In the genomic region with DNA sequence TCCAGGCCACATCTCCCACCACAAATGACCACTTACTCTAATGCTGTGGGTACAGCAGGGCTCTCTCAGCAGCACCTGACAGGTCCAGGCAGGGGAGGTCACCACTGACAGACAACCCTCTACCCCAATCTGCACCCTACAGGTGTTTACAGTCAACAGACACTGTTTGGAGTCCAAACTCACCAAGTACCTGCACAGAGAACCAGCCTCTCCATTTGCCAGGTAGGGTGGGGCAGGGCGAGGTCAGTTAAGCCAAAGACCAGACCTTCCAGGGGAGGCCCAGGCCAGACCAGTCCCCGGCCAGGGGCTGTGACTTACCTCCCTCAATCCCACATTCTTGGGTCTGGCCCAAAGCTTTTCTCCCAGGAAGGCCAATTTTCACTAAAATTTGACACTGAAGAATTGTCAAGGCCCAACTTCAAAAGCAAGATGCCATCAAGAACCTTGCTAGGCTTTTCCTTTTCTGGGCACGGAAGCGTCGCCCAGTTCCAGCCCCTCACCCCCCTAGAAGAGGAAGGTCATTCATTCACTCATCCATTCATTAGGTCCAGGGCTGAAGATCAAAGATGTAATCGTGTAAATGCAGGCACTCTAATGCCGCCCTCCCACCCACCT, we compare ENCODE assay signal across 7 mouse cellular contexts. TPM values are rescaled to one million over a fixed set of nuclear protein-coding genes. Genes with fewer than 3 reads are reported as not detected.
DNase-seq lines count a peak whose midpoint lies in the region; ATAC-seq lines count a peak whose summit lies in the region.

No protein-coding gene starts in this region.

- H3K27ac ChIP-seq in forebrain, embryonic 12.5 days, result peak overlapping the region; percentile 96
- peak overlapping the region; percentile 91 for H3K27ac ChIP-seq in limb, embryonic 13.5 days
- peak overlapping the region; percentile 97 for H3K27ac ChIP-seq in stomach, embryonic 15.5 days

- no peaks in the 10 kb centered on the region for H3K9me3 ChIP-seq in megakaryocyte, embryonic 14.5 days
- no peaks in the 10 kb centered on the region for H3K9me3 ChIP-seq in forebrain, embryonic 12.5 days
- H3K9me3 ChIP-seq in limb, embryonic 13.5 days, result no peaks in the 10 kb centered on the region
- H3K9me3 ChIP-seq in stomach, embryonic 15.5 days, result no peaks in the 10 kb centered on the region

- peaks cover 37% of the 10 kb centered on the region for H3K36me3 ChIP-seq in megakaryocyte, embryonic 14.5 days (replicated peaks; ENCODE audit: low read length)
- H3K36me3 ChIP-seq in forebrain, embryonic 12.5 days (replicated peaks), result peaks cover 26% of the 10 kb centered on the region
- peaks cover 29% of the 10 kb centered on the region for H3K36me3 ChIP-seq in limb, embryonic 13.5 days
- H3K36me3 ChIP-seq in stomach, embryonic 15.5 days, result peaks cover 12% of the 10 kb centered on the region; the same call in 1 of the 2 replicates

- peak overlapping the region; percentile 89 for H3K9ac ChIP-seq in forebrain, embryonic 12.5 days
- H3K9ac ChIP-seq in limb, embryonic 13.5 days, result peak overlapping the region; percentile 90
- peak overlapping the region; percentile 83 for H3K9ac ChIP-seq in stomach, embryonic 15.5 days

- no peak for ATAC-seq in megakaryocyte, adult 5-6 weeks (ENCODE audit: poor library complexity, severe bottlenecking)
- no peak for ATAC-seq in forebrain, embryonic 12.5 days (ENCODE audit: low FRiP score)
- ATAC-seq in limb, embryonic 13.5 days (ENCODE audit: low FRiP score, low read depth), result no peak
- ATAC-seq in stomach, embryonic 15.5 days (ENCODE audit: insufficient read depth, low FRiP score, low read depth), result no peak

- no peak for DNase-seq in layer of hippocampus, adult 9-10 months (ENCODE audit: low spot score)
- DNase-seq in ovary, postnatal 10 days (ENCODE audit: low spot score), result no peak

- H3K4me3 ChIP-seq in megakaryocyte, embryonic 14.5 days (replicated peaks), result peak overlapping the region; percentile 99
- H3K4me3 ChIP-seq in forebrain, embryonic 12.5 days (replicated peaks), result peak overlapping the region; percentile 93
- H3K4me3 ChIP-seq in limb, embryonic 13.5 days, result peak overlapping the region; percentile 93
- H3K4me3 ChIP-seq in stomach, embryonic 15.5 days (replicated peaks), result peak overlapping the region; percentile 82

- H3K4me2 ChIP-seq in forebrain, embryonic 12.5 days, result peak overlapping the region; percentile 92
- peak overlapping the region; percentile 94 for H3K4me2 ChIP-seq in limb, embryonic 13.5 days (replicated peaks)
- H3K4me2 ChIP-seq in stomach, embryonic 15.5 days, result peak overlapping the region; percentile 69

- no peaks in the 10 kb centered on the region for H3K27me3 ChIP-seq in megakaryocyte, embryonic 14.5 days (replicated peaks)
- H3K27me3 ChIP-seq in forebrain, embryonic 12.5 days, result 0 out of 2 replicates have a peak, but pooled peaks cover 4% of the 10 kb centered on the region
- H3K27me3 ChIP-seq in limb, embryonic 13.5 days, result no peaks in the 10 kb centered on the region
- no peaks in the 10 kb centered on the region for H3K27me3 ChIP-seq in stomach, embryonic 15.5 days (replicated peaks)

- H3K4me1 ChIP-seq in megakaryocyte, embryonic 14.5 days, result peaks cover 72% of the 10 kb centered on the region
- H3K4me1 ChIP-seq in forebrain, embryonic 12.5 days, result peaks cover 28% of the 10 kb centered on the region
- peaks cover 38% of the 10 kb centered on the region for H3K4me1 ChIP-seq in limb, embryonic 13.5 days
- H3K4me1 ChIP-seq in stomach, embryonic 15.5 days, result peaks cover 19% of the 10 kb centered on the region

- 56% methylated on average over 7 of the region's 7 CpGs for WGBS in forebrain, embryonic 12.5 days
- 58% methylated on average over 7 of the region's 7 CpGs for WGBS in limb, embryonic 13.5 days
- WGBS in stomach, embryonic 15.5 days, result 46% methylated on average over 7 of the region's 7 CpGs

RNA-seq across cellular contexts. Expression of a gene that starts 1.5 kb away (rescaled TPM):
- polyA plus RNA-seq in megakaryocyte, embryonic 14.5 days (2012; ENCODE audit: insufficient read depth, low replicate concordance), result 252 and 695 TPM in 2 replicates
- 468 and 476 TPM in 2 replicates for total RNA-seq in megakaryocyte, adult 5-6 weeks (2015)
- total RNA-seq in megakaryocyte, adult 5-6 weeks (2017), result 175 and 180 TPM in 2 replicates
- 461 and 463 TPM in 2 replicates for polyA plus RNA-seq in forebrain, embryonic 12.5 days (2016; fragmentation: Nextera tagmentation; extraction: Ambion mirVana)
- 446 and 468 TPM in 2 replicates for polyA plus RNA-seq in limb, embryonic 13.5 days (2015; fragmentation: Nextera tagmentation; extraction: Ambion mirVana)
- 495 and 512 TPM in 2 replicates for polyA plus RNA-seq in stomach, embryonic 15.5 days (2015; fragmentation: Nextera tagmentation; extraction: Ambion mirVana)

RNA-seq across cellular contexts. Expression of a gene that starts 4.4 kb away (rescaled TPM):
- polyA plus RNA-seq in megakaryocyte, embryonic 14.5 days (2012; ENCODE audit: insufficient read depth, low replicate concordance), result 68.6 and 109 TPM in 2 replicates
- total RNA-seq in megakaryocyte, adult 5-6 weeks (2015), result 28.8 and 36.3 TPM in 2 replicates
- total RNA-seq in megakaryocyte, adult 5-6 weeks (2017), result 44.4 and 68.1 TPM in 2 replicates
- 31.1 and 32.6 TPM in 2 replicates for polyA plus RNA-seq in forebrain, embryonic 12.5 days (2016; fragmentation: Nextera tagmentation; extraction: Ambion mirVana)
- polyA plus RNA-seq in limb, embryonic 13.5 days (2015; fragmentation: Nextera tagmentation; extraction: Ambion mirVana), result 36.9 and 38.1 TPM in 2 replicates
- polyA plus RNA-seq in stomach, embryonic 15.5 days (2015; fragmentation: Nextera tagmentation; extraction: Ambion mirVana), result 25.1 and 29.3 TPM in 2 replicates

RNA-seq across cellular contexts. Expression of a gene that starts 17.3 kb away (rescaled TPM):
- polyA plus RNA-seq in megakaryocyte, embryonic 14.5 days (2012; ENCODE audit: insufficient read depth, low replicate concordance), result 11.7 and 45.6 TPM in 2 replicates
- total RNA-seq in megakaryocyte, adult 5-6 weeks (2015), result 45.4 and 51.3 TPM in 2 replicates
- total RNA-seq in megakaryocyte, adult 5-6 weeks (2017), result 50.6 and 57.7 TPM in 2 replicates
- polyA plus RNA-seq in forebrain, embryonic 12.5 days (2016; fragmentation: Nextera tagmentation; extraction: Ambion mirVana), result 51.1 and 59.2 TPM in 2 replicates
- 37.9 and 38.2 TPM in 2 replicates for polyA plus RNA-seq in limb, embryonic 13.5 days (2015; fragmentation: Nextera tagmentation; extraction: Ambion mirVana)
- 36.1 and 38.9 TPM in 2 replicates for polyA plus RNA-seq in stomach, embryonic 15.5 days (2015; fragmentation: Nextera tagmentation; extraction: Ambion mirVana)

RNA-seq across cellular contexts. Expression of a gene that starts 37.4 kb away (rescaled TPM):
- 1.1 TPM in 1 of 2 replicates, not detected in the other for polyA plus RNA-seq in megakaryocyte, embryonic 14.5 days (2012; ENCODE audit: insufficient read depth, low replicate concordance)
- 5.5 and 11.8 TPM in 2 replicates for total RNA-seq in megakaryocyte, adult 5-6 weeks (2015)
- total RNA-seq in megakaryocyte, adult 5-6 weeks (2017), result 4.0 and 4.6 TPM in 2 replicates
- 8.5 and 10.8 TPM in 2 replicates for polyA plus RNA-seq in forebrain, embryonic 12.5 days (2016; fragmentation: Nextera tagmentation; extraction: Ambion mirVana)
- polyA plus RNA-seq in limb, embryonic 13.5 days (2015; fragmentation: Nextera tagmentation; extraction: Ambion mirVana), result 9.1 and 10.2 TPM in 2 replicates
- polyA plus RNA-seq in stomach, embryonic 15.5 days (2015; fragmentation: Nextera tagmentation; extraction: Ambion mirVana), result 5.0 and 6.3 TPM in 2 replicates

RNA-seq across cellular contexts. Expression of a gene that starts 41.3 kb away (rescaled TPM):
- polyA plus RNA-seq in megakaryocyte, embryonic 14.5 days (2012; ENCODE audit: insufficient read depth, low replicate concordance), result 0.25 TPM in 1 of 2 replicates, not detected in the other
- total RNA-seq in megakaryocyte, adult 5-6 weeks (2015), result 0.11 TPM in 1 of 2 replicates, not detected in the other
- 0.08 TPM in 1 of 2 replicates, not detected in the other for total RNA-seq in megakaryocyte, adult 5-6 weeks (2017)
- polyA plus RNA-seq in forebrain, embryonic 12.5 days (2016; fragmentation: Nextera tagmentation; extraction: Ambion mirVana), result 4.3 and 5.2 TPM in 2 replicates
- polyA plus RNA-seq in limb, embryonic 13.5 days (2015; fragmentation: Nextera tagmentation; extraction: Ambion mirVana), result 14.5 and 14.9 TPM in 2 replicates
- polyA plus RNA-seq in stomach, embryonic 15.5 days (2015; fragmentation: Nextera tagmentation; extraction: Ambion mirVana), result 8.1 and 8.5 TPM in 2 replicates
